Mouse (Mus musculus): ENCODE results near the gene 1110051M20Rik.

DNA sequence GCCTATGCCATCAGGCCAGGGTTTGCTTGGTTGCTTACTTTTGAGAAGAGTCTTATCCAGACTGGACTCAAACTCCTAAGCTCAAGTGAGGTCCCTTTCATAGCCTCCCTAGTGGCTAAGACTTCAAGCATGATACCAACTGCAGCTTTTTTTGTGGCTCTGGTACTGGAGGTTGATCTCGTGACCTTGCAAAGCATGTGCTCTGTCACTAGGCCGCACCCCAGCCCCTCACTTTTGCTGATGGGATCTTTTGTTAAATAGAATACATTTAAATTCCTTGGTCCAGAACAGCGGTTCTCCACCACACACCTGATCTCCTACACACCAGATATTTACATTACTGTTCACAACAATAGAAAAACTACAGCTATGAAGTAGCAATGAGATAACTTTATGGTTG, 150.3 kb downstream of the 1110051M20Rik start:
- no peak for TF ChIP-seq GATA1 (IDR thresholded peaks at IDR 0.05; ENCODE audit: borderline replicate concordance, low read length)
- TF ChIP-seq FLI1 (IDR thresholded peaks at IDR 0.05; ENCODE audit: low read length) = no peak

Measured in megakaryocyte, embryonic 14.5 days (primary cell).